Mouse (Mus musculus) hindbrain, embryonic 14.5 days (tissue): ENCODE data around the gene Exoc4. TPM values are rescaled to one million over a fixed set of nuclear protein-coding genes. Genes with fewer than 3 reads are reported as not detected.

Experiments used
- ATAC-seq: fragments of 200-750 bp; cut with Nextera tagmentation; 2 replicates; pipeline ENCODE4 v1.8.0; 2017; ENCODE audit warnings: moderate number of reproducible peaks, mild to moderate bottlenecking, moderate TSS enrichment, moderate library complexity; ENCODE audit not compliant: low FRiP score
- DNase-seq: peaks from one replicate; pipeline ENCODE4 v3.0.0-alpha.2; 2015; ENCODE audit warnings: low spot score
- H3K27ac ChIP-seq: fragments of 300-500 bp; sonication (generic); 2 replicates; pipeline ENCODE4 v1.5.1; 2014; ENCODE audit warnings: mild to moderate bottlenecking, moderate library complexity
- H3K27me3 ChIP-seq: fragments of 300-500 bp; sonication (generic); 2 replicates; pipeline ENCODE4 v1.6.1; 2014; ENCODE audit warnings: mild to moderate bottlenecking, low read length, mixed read lengths; ENCODE audit not compliant: control insufficient read depth, insufficient read depth
- H3K36me3 ChIP-seq: fragments of 300-500 bp; sonication (generic); replicated peaks from 2 replicates; pipeline ENCODE4 v1.6.1; 2014; ENCODE audit not compliant: control insufficient read depth, insufficient read depth
- H3K4me1 ChIP-seq: fragments of 300-500 bp; sonication (generic); replicated peaks from 2 replicates; pipeline ENCODE4 v1.6.1; 2014; ENCODE audit warnings: antibody characterized with exemption, low read length, mixed read lengths; ENCODE audit not compliant: control insufficient read depth, insufficient read depth
- H3K4me2 ChIP-seq: fragments of 300-500 bp; sonication (generic); replicated peaks from 2 replicates; pipeline ENCODE4 v1.6.1; 2014; ENCODE audit warnings: mild to moderate bottlenecking, moderate library complexity
- H3K4me3 ChIP-seq: fragments of 300-500 bp; sonication (generic); replicated peaks from 2 replicates; pipeline ENCODE4 v1.5.1; 2014; ENCODE audit warnings: mild to moderate bottlenecking, low read length
- H3K9ac ChIP-seq: fragments of 300-500 bp; sonication (generic); 2 replicates; pipeline ENCODE4 v1.6.1; 2014
- H3K9me3 ChIP-seq: fragments of 300-500 bp; sonication (generic); 2 replicates; pipeline ENCODE4 v1.6.1; 2016; ENCODE audit warnings: low read length; ENCODE audit not compliant: control insufficient read depth
- WGBS: fragments of 180-500 bp; shearing (Covaris S2); extraction: QIAGEN DNeasy Blood & Tissue Kit; methylation state at CpG from one replicate; pipeline ENCODE4 v1.1.7; 2014; 5-methylcytosine and 5-hydroxymethylcytosine counted together
- polyA plus RNA-seq: library from polyadenylated mRNA; unstranded; fragments of >200 nt; fragmentation: Nextera tagmentation; extraction: Ambion mirVana; gene quantifications from 2 replicates; pipeline ENCODE4 v1.2.1, GENCODE M21; 2014

Gene Exoc4
- polyA plus RNA-seq, 1 experiment from 2014 or later, result 34.7 TPM

GRCm38 (mm10) chr6:33347088-33347775, 98.3 kb downstream of the Exoc4 start:
- 29% methylated on average over 1 of the region's 1 CpGs for WGBS
- no peak overlapping the region for H3K9ac ChIP-seq
- ATAC-seq, result no peak
- DNase-seq, result no peak
- no peak overlapping the region for H3K4me3 ChIP-seq
- H3K4me1 ChIP-seq, result 0 out of 2 replicates have a peak, but pooled peaks cover 11% of the 10 kb centered on the region
- no peaks in the 10 kb centered on the region for H3K27me3 ChIP-seq
- H3K4me2 ChIP-seq, result no peak overlapping the region
- no peak overlapping the region for H3K27ac ChIP-seq
- H3K36me3 ChIP-seq, result no peaks in the 10 kb centered on the region
- no peaks in the 10 kb centered on the region for H3K9me3 ChIP-seq

DNA sequence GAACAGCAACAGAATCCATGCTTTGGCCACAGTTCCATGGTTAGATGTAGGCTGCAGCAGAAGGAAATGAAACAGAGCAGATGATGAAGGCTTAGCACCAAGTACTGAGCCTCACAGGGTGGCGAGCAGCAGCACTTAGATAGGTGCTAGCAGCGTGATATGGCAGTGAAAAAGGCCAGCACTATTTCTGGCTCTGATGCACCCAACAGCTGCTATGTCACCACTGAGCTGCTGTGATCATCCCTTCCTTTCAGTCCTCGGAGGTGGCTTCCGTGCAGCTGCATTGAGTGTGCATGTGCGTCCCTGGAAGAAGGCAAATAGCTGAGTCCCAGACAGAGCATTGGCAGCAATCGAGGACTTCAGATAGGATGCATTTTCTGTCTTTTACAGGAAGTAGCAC, 112.7 kb downstream of the Exoc4 start:
- DNase-seq, result no peak
- H3K4me3 ChIP-seq, result no peak overlapping the region
- H3K27ac ChIP-seq, result no peak overlapping the region
- no peak overlapping the region for H3K9ac ChIP-seq
- no peak for ATAC-seq
- 89% methylated on average over 6 of the region's 6 CpGs for WGBS
- no peaks in the 10 kb centered on the region for H3K4me1 ChIP-seq
- no peak overlapping the region for H3K4me2 ChIP-seq
- no peaks in the 10 kb centered on the region for H3K27me3 ChIP-seq
- H3K9me3 ChIP-seq, result no peaks in the 10 kb centered on the region; the same call in 1 of the 2 replicates
- H3K36me3 ChIP-seq, result no peaks in the 10 kb centered on the region

- H3K9ac ChIP-seq, result no peak overlapping the region
- H3K4me3 ChIP-seq, result no peak overlapping the region
- no peaks in the 10 kb centered on the region for H3K9me3 ChIP-seq
- WGBS, result 76% methylated on average over 3 of the region's 3 CpGs
- no peak for DNase-seq
- no peaks in the 10 kb centered on the region for H3K36me3 ChIP-seq
- no peak overlapping the region for H3K27ac ChIP-seq
- H3K4me1 ChIP-seq, result no peaks in the 10 kb centered on the region
- no peaks in the 10 kb centered on the region for H3K27me3 ChIP-seq
- ATAC-seq, result no peak
- H3K4me2 ChIP-seq, result no peak overlapping the region
Observed at GRCm38 (mm10) chr6:33380517-33380916, 131.6 kb downstream of the Exoc4 start.

DNA sequence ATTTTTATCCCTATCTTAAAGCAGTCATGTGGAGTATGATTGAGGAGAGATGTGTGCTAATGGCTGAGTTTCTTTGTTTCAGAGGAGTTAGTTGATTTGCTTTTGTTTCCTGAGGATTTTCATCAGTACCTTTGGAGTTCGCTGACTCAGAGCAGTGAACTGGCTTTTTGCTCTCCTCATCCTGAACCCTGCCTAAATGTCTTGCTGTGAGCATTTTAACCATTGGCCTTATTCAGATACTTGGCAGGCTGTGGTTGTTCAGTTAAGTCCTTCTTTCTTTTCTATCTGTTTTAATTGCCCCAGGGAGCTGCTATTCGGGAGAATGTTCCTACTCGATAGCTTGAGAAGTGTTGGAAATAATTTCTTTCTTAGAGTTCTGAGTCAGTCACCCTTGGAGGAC, 133.3 kb downstream of the Exoc4 start:
- H3K4me3 ChIP-seq, result no peak overlapping the region
- no peak overlapping the region for H3K27ac ChIP-seq
- H3K27me3 ChIP-seq, result no peaks in the 10 kb centered on the region
- ATAC-seq (no peak), DNase-seq (no peak)
- no peaks in the 10 kb centered on the region for H3K36me3 ChIP-seq
- H3K9ac ChIP-seq, result no peak overlapping the region
- no peak overlapping the region for H3K4me2 ChIP-seq
- H3K4me1 ChIP-seq, result no peaks in the 10 kb centered on the region
- no peaks in the 10 kb centered on the region for H3K9me3 ChIP-seq
- WGBS, result 46% methylated on average over 3 of the region's 3 CpGs

DNA sequence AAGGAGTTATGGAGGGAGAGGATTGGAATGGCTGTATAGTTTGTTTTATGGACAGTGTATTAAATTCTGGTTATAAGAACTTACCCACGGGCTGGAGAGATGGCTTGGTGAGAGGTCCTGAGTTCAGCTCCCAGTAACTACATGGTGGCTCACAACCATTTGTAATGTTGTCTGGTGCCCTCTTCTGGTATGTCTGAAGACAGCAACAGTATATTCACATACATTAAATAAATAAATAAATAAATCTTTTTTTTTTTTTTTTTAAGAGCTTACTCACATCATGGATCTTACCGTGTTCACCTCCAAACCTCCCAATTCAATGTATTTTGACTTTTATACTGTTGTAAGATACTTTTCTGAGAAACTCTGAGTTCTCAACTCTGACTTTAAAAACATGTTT, 143.1 kb downstream of the Exoc4 start:
- Histone ChIP-seq H3K9me3 (no peaks in the 10 kb centered on the region), H3K27me3 (no peaks in the 10 kb centered on the region), H3K36me3 (no peaks in the 10 kb centered on the region), H3K27ac (no peak overlapping the region), H3K4me3 (no peak overlapping the region), H3K4me1 (no peaks in the 10 kb centered on the region), H3K4me2 (no peak overlapping the region), H3K9ac (no peak overlapping the region)
- WGBS, result 91% methylated on average over 2 of the region's 2 CpGs
- ATAC-seq (no peak), DNase-seq (no peak)

- no peak for DNase-seq
- 100% methylated on average over 1 of the region's 1 CpGs for WGBS
- no peak overlapping the region for H3K27ac ChIP-seq
- H3K4me3 ChIP-seq, result no peak overlapping the region
- no peaks in the 10 kb centered on the region for H3K36me3 ChIP-seq
- H3K9ac ChIP-seq, result no peak overlapping the region
- no peaks in the 10 kb centered on the region for H3K4me1 ChIP-seq
- H3K9me3 ChIP-seq, result no peaks in the 10 kb centered on the region
- no peak for ATAC-seq
- H3K4me2 ChIP-seq, result no peak overlapping the region
- H3K27me3 ChIP-seq, result no peaks in the 10 kb centered on the region
Observed at GRCm38 (mm10) chr6:33399491-33399890, 150.6 kb downstream of the Exoc4 start.

DNA sequence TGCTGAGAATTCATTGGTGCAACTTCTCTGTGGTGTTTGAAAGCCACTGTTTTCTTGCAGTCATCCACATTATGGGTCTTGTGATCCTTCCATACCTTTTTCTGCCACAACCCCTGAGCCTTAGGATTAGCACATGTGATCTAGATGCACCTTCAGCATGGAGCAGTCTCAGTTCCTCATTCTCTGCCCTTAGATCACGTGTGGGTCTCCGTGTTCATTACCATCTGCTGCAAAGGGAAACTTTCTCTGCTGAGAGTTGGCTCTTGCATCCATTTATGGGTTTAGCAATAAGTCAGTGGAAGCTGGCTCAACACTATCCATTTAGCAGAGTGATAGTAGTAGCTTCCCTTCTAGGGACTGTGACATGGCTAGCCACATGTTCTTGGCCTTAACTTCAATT, 152.3 kb downstream of the Exoc4 start:
- no peaks in the 10 kb centered on the region for H3K36me3 ChIP-seq
- peaks cover 15% of the 10 kb centered on the region for H3K4me1 ChIP-seq
- no peak for ATAC-seq
- 93% methylated on average over 2 of the region's 2 CpGs for WGBS
- no peak overlapping the region for H3K4me2 ChIP-seq
- H3K9me3 ChIP-seq, result no peaks in the 10 kb centered on the region
- H3K27ac ChIP-seq, result no peak overlapping the region
- no peaks in the 10 kb centered on the region for H3K27me3 ChIP-seq
- no peak overlapping the region for H3K4me3 ChIP-seq
- DNase-seq, result no peak
- H3K9ac ChIP-seq, result no peak overlapping the region

GRCm38 (mm10) chr6:33405562-33406275, 156.8 kb downstream of the Exoc4 start:
- Histone ChIP-seq H3K36me3 (no peaks in the 10 kb centered on the region), H3K4me3 (no peak overlapping the region), H3K27me3 (no peaks in the 10 kb centered on the region), H3K4me2 (no peak overlapping the region), H3K9ac (0 out of 2 replicates have a peak overlapping the region, but pooled peaks have one; percentile 31), H3K9me3 (no peaks in the 10 kb centered on the region), H3K27ac (peak overlapping the region; percentile 49), H3K4me1 (peaks cover 15% of the 10 kb centered on the region)
- DNase-seq (peak; percentile 69), ATAC-seq (no peak)
- 53% methylated on average over 4 of the region's 4 CpGs for WGBS

DNA sequence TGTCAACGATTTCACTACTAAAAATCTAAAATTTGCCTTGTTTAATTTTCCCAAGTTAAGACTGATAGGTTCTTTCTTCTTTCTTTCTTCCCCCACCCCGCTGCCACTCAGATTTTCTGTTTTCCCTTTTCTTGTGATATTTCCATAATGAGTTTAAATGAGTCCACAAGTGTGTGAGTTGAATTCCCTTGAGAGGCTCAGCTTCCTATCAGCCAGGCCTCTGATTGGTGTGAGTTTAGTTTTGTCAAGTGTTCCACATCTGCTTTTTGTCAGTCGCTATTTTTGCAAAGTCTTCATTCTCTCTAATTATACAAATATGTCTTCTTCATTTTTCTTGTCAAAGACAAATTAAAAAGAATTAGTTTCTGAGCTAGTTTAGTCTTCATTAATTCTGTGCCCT, 160.7 kb downstream of the Exoc4 start:
- WGBS, result 83% methylated on average over 3 of the region's 3 CpGs
- Histone ChIP-seq H3K36me3 (no peaks in the 10 kb centered on the region), H3K27me3 (no peaks in the 10 kb centered on the region), H3K9me3 (no peaks in the 10 kb centered on the region), H3K9ac (no peak overlapping the region), H3K4me3 (no peak overlapping the region), H3K27ac (no peak overlapping the region), H3K4me2 (no peak overlapping the region), H3K4me1 (peaks cover 14% of the 10 kb centered on the region)
- DNase-seq (no peak), ATAC-seq (no peak)
